Mouse (Mus musculus) stomach, postnatal 0 days (tissue): ENCODE data around the gene Haus2.

Experiments used
- CTCF ChIP-seq: IDR thresholded peaks from 2 replicates; pipeline ENCODE4 v1.5.1; 2016; ENCODE audit warnings: antibody characterized with exemption, low read depth, mild to moderate bottlenecking, moderate library complexity
- EP300 ChIP-seq: optimal IDR thresholded peaks from 2 replicates; pipeline ENCODE3; 2016; ENCODE audit warnings: antibody characterized with exemption

GRCm38 (mm10) chr2:120575978-120576377, 33.2 kb upstream of the Haus2 start:
- no peak for TF ChIP-seq CTCF
- no peak for TF ChIP-seq EP300
